Mouse (Mus musculus) brown adipose tissue, adult 24 weeks (tissue): ENCODE measurements around the gene Mapk10. TPM values are rescaled to one million over a fixed set of nuclear protein-coding genes. Genes with fewer than 3 reads are reported as not detected.

Experiments used
- H3K27ac ChIP-seq: fragments of 200-500 bp; replicated peaks from 2 replicates; pipeline ENCODE4 v1.5.1; 2012; ENCODE audit warnings: low read depth, mild to moderate bottlenecking, low read length
- H3K4me1 ChIP-seq: fragments of 200-500 bp; 2 replicates; pipeline ENCODE4 v1.6.1; 2012; ENCODE audit warnings: low read length, mixed read lengths; ENCODE audit not compliant: control insufficient read depth, insufficient read depth, insufficient read length
- H3K4me3 ChIP-seq: fragments of 200-500 bp; 2 replicates; pipeline ENCODE4 v1.5.1; 2012; ENCODE audit warnings: low read depth, mild to moderate bottlenecking, low read length, moderate library complexity; ENCODE audit not compliant: insufficient read depth
- polyA plus RNA-seq: library from polyadenylated mRNA; stranded (reverse); fragments of >200 nt; gene quantifications from 2 replicates; pipeline ENCODE4 v1.2.4, GENCODE M21; 2012; ENCODE audit not compliant: missing spikeins, insufficient read depth, insufficient read length

The Mapk10 gene
- polyA plus RNA-seq, 1 experiment = not detected

- H3K4me3 ChIP-seq = no peak overlapping the region
- no peaks in the 10 kb centered on the region for H3K4me1 ChIP-seq
- H3K27ac ChIP-seq = no peak overlapping the region
Measured at GRCm38 (mm10) chr5:103184256-103184655, 26.9 kb downstream of the Mapk10 start.

- Histone ChIP-seq H3K4me3 (no peak overlapping the region), H3K27ac (no peak overlapping the region), H3K4me1 (no peaks in the 10 kb centered on the region)
Measured at GRCm38 (mm10) chr5:103181622-103182021, 29.5 kb downstream of the Mapk10 start.

DNA sequence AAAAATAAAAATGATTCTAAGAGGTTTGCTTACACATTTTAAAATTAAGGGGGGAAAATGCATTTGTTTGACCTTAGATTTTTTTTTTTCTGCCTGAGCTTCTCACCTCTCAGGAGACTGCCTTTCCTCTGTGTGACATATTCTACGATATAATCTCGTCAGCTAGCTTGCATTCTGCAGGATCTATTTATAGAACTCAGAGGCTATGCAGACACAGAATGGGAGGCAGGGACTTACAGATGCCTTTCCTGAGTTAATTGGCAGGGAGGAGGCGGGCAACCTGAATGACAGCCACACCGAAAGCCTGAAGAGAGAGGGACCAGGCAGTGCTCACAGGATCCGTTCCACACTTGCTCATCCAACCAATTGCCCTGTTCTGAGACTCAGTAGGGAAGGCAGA is 34.1 kb downstream of the Mapk10 start:
- H3K27ac ChIP-seq = no peak overlapping the region
- H3K4me3 ChIP-seq = no peak overlapping the region
- H3K4me1 ChIP-seq = no peaks in the 10 kb centered on the region

- Histone ChIP-seq H3K4me1 (no peaks in the 10 kb centered on the region), H3K27ac (no peak overlapping the region), H3K4me3 (no peak overlapping the region)
Measured at GRCm38 (mm10) chr5:103175989-103176388, 35.1 kb downstream of the Mapk10 start.

- Histone ChIP-seq H3K4me1 (no peaks in the 10 kb centered on the region), H3K27ac (no peak overlapping the region), H3K4me3 (no peak overlapping the region)
Measured at GRCm38 (mm10) chr5:103174607-103175006, 36.5 kb downstream of the Mapk10 start.

DNA sequence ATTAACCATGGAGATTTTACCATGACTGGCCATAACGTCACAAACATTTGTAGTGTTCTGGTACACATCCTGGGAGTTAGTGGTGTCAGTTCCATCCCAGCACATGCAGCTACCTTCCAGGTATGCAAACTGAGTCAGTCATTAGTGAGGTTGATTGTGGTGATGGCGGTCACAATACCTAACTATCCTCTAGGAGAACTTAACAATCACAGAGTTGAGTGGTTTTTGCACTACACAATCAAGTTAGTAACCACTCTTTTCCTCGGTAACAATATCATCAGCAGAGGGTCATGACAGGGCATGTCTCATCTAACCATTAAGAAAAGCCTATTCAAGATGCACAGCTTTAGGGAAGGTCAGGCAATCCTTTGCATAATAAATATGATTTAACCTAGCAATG is 39.9 kb downstream of the Mapk10 start:
- H3K4me3 ChIP-seq = no peak overlapping the region
- no peak overlapping the region for H3K27ac ChIP-seq
- no peaks in the 10 kb centered on the region for H3K4me1 ChIP-seq

DNA sequence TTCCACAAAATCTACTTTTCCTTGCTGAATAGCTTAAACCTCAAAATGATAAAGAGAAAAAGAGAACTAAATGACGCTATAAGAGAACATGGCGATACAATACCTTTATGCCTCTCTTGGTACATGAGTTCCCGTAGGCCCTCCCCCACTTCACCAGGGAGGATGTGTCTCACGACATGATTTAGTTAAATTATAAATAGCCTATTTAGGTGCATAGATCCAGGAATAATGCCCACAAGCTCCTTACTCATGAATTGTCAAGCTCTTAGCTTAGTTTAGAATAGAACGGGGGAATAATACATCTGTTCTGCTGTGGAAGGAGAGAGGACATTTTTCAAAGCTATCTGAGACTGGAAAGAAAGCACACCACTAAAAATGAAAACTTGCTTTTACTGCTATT is 43.8 kb downstream of the Mapk10 start:
- Histone ChIP-seq H3K27ac (no peak overlapping the region), H3K4me3 (no peak overlapping the region), H3K4me1 (no peaks in the 10 kb centered on the region)

- H3K4me1 ChIP-seq = no peaks in the 10 kb centered on the region
- H3K27ac ChIP-seq = no peak overlapping the region
- no peak overlapping the region for H3K4me3 ChIP-seq
Measured at GRCm38 (mm10) chr5:103166755-103167154, 44.4 kb downstream of the Mapk10 start.

GRCm38 (mm10) chr5:103164022-103164421 is 47.1 kb downstream of the Mapk10 start:
- Histone ChIP-seq H3K4me3 (no peak overlapping the region), H3K4me1 (no peaks in the 10 kb centered on the region), H3K27ac (no peak overlapping the region)

DNA sequence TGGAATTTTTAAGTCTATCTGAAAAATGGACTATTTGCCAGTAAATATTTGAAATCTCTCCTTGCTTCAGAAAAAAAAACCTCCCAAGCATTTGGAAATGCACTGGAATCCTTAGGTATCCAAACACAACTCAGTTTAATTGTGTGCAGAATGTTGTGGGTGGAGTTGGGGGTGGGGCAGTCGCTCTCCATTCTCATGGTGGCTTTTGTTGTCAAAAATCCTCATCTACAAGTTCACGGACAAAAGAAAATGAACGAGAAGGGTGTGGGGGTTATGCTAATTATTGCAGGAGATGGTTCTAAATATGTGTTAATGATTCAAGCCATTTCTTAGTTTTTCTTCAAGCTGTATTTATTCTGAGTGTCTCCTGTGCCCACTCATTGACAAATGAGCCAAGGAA is 49.6 kb downstream of the Mapk10 start:
- H3K27ac ChIP-seq = no peak overlapping the region
- H3K4me3 ChIP-seq = no peak overlapping the region
- no peaks in the 10 kb centered on the region for H3K4me1 ChIP-seq

DNA sequence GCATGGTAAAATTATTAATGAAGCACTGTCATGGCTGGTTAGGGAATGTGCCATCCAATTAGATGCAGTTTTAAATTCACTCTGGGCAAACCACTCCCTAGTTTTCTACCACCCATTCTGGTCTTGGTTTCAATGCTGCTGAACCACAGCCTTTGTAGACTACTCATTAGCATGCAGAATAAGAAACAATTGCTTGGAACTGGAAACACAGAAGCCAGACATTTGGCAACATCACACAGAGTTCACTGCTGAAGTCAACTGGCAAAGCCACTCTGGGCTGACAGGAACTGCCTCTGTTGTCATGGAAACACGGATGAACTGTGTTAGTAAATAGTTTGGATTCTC is 50.0 kb downstream of the Mapk10 start:
- H3K4me3 ChIP-seq = no peak overlapping the region
- H3K4me1 ChIP-seq = no peaks in the 10 kb centered on the region

DNA sequence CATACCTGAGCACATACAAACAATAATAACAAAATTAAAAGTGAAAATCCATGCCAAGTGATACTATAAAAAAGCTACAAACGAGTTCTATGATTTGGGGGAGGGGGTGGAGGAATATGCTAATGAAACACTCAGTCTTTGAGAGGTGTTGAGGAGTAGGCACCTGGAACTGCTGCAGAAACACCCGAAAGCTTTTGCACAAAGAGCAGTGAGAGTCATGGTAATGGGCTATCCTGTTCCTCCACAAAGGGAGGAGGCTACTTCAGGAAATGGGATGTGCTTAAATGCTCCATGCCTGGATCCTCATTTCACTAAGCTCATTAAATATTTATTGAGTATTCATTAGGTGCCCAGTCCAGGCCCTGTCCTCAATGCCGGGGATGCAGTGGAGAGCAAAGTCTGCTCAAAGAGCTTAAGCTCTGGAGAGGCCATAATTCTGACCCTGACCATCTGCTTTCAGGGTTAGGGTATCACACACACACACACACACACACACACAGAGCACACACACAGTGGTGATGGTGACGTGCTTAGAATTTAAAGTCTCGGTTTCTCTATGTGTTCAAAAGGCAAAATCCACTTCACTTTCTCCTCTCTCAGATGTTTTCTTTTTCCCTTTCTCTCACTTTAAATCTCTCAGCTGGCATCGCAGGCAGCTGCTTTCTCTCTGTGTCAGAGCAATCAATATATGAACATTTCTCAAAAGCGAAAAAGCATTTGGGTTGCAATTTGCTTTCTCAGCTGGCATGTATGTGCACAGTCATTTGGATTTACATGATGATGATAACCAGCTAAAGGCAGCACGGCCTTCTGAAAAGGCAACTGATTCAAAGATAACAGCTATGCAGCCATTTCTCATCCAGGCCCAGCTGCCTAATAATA is 50.6 kb downstream of the Mapk10 start:
- H3K4me3 ChIP-seq = no peak overlapping the region
- no peak overlapping the region for H3K27ac ChIP-seq

More for the DNA sequence above, 50.0 kb downstream of the Mapk10 start:
- H3K27ac ChIP-seq = no peak overlapping the region

DNA sequence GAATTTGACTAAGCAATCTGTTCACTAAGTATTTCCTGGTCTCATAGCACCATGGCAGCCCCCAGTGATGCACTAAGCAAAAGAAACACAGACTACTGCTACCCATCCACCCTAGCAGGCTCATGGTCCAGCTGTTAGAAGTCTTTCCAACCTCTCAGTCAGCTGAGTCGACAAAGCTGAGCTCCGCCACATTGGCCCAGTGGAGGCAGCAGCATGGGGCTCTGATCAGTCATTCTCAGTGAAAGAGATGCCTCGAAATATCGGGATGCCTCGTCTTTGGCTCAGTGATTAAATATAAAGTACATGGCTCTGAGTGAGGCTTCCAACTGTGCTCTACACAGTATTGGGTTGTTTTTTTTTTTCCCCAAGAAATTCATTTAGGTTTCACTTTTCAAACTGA is 70.2 kb downstream of the Mapk10 start:
- no peak overlapping the region for H3K4me3 ChIP-seq
- no peak overlapping the region for H3K27ac ChIP-seq
- no peaks in the 10 kb centered on the region for H3K4me1 ChIP-seq

More for the DNA sequence above, 50.6 kb downstream of the Mapk10 start:
- no peaks in the 10 kb centered on the region for H3K4me1 ChIP-seq

- Histone ChIP-seq H3K27ac (no peak overlapping the region), H3K4me3 (no peak overlapping the region), H3K4me1 (no peaks in the 10 kb centered on the region)
Measured at GRCm38 (mm10) chr5:103134839-103135238, 76.3 kb downstream of the Mapk10 start.

GRCm38 (mm10) chr5:103133626-103134025 is 77.5 kb downstream of the Mapk10 start:
- Histone ChIP-seq H3K4me3 (no peak overlapping the region), H3K27ac (no peak overlapping the region), H3K4me1 (no peaks in the 10 kb centered on the region)

DNA sequence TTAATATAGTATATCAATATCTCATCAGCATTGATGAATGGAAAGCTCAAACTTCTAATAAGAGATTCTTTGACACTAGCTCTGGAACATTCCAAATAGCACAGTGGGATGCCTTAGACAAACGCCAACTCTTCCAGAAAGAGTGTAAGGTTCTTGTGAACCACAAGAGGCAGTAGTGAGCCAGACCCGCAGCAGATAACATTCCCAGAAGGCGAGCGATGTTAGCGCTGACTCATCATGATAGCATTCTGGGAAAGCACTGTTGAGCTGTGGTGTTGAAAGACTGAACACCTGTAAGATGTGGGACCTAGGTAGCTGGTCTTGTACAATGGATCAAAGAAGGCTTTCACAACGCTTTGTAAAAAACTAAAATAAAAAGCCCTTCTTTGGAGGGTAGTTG is 78.3 kb downstream of the Mapk10 start:
- Histone ChIP-seq H3K4me3 (no peak overlapping the region), H3K27ac (no peak overlapping the region), H3K4me1 (no peaks in the 10 kb centered on the region)
